Mouse (Mus musculus) MEL (cell line): Measurements from ENCODE around the gene Ing3. TPM values are rescaled to one million over a fixed set of nuclear protein-coding genes. Genes with fewer than 3 reads are reported as not detected.

ENCODE experiments used
- DNase-seq: peaks from one replicate; pipeline ENCODE4 v3.0.0; 2011; ENCODE audit warnings: low read depth, low spot score
- H3K27ac ChIP-seq: 2 replicates; pipeline ENCODE4 v1.5.1; 2012; ENCODE audit warnings: low read depth, mild to moderate bottlenecking, control low read depth, low read length, moderate library complexity; ENCODE audit not compliant: control insufficient read depth
- H3K27me3 ChIP-seq, 2 experiments: fragments of 150-350 bp in 1 of 2; sonication (generic) in 1 of 2; 2 replicates each; pipeline ENCODE4 v1.6.1; 2012; ENCODE audit warnings: low read length in 2 of 2, mild to moderate bottlenecking in 2 of 2, improper control_type of control experiment in 1 of 2, moderate library complexity in 1 of 2; ENCODE audit not compliant: insufficient read depth in 2 of 2, control insufficient read depth in 1 of 2
- H3K36me3 ChIP-seq, 2 experiments: 2 replicates each; pipeline ENCODE4 v1.6.1; 2012 to 2014; ENCODE audit warnings: low read length in 2 of 2, improper control_type of control experiment in 1 of 2, inconsistent platforms in 1 of 2, mild to moderate bottlenecking in 1 of 2; ENCODE audit not compliant: insufficient read depth in 2 of 2, control insufficient read depth in 1 of 2
- H3K4me1 ChIP-seq, 2 experiments: fragments of 150-350 bp in 1 of 2; sonication (generic) in 1 of 2; 2 replicates each; pipeline ENCODE4 v1.6.1; 2012; ENCODE audit warnings: low read length in 2 of 2, improper control_type of control experiment in 1 of 2, mild to moderate bottlenecking in 1 of 2; ENCODE audit not compliant: insufficient read depth in 2 of 2, control insufficient read depth in 1 of 2
- H3K4me3 ChIP-seq, 2 experiments: fragments of 150-350 bp in 1 of 2; sonication (generic) in 1 of 2; 2 replicates each; pipeline ENCODE4 v1.5.1; 2012; ENCODE audit warnings: low read depth in 2 of 2, low read length in 2 of 2, mild to moderate bottlenecking in 2 of 2, moderate library complexity in 2 of 2, control low read depth in 1 of 2, improper control_type of control experiment in 1 of 2; ENCODE audit not compliant: control insufficient read depth in 1 of 2, insufficient read depth in 1 of 2
- H3K79me2 ChIP-seq: 2 replicates; pipeline ENCODE4 v1.6.1; 2012; ENCODE audit warnings: mild to moderate bottlenecking, low read length, moderate library complexity; ENCODE audit not compliant: control insufficient read depth, poor library complexity, insufficient read depth
- H3K9ac ChIP-seq: 2 replicates; pipeline ENCODE4 v1.6.1; 2012; ENCODE audit warnings: low read depth, mild to moderate bottlenecking, control low read depth, low read length, moderate library complexity; ENCODE audit not compliant: control insufficient read depth, poor library complexity, severe bottlenecking
- H3K9me3 ChIP-seq: fragments of 150-350 bp; sonication (generic); replicated peaks from 2 replicates; pipeline ENCODE4 v1.6.1; 2012; ENCODE audit warnings: mild to moderate bottlenecking, low read length, improper control_type of control experiment, moderate library complexity; ENCODE audit not compliant: insufficient read depth
- BHLHE40 ChIP-seq: IDR thresholded peaks from 2 replicates; pipeline ENCODE4 v1.6.1; 2012; ENCODE audit warnings: low read depth, mild to moderate bottlenecking, inconsistent platforms, low read length, improper control_type of control experiment, borderline replicate concordance
- CHD1 ChIP-seq: IDR thresholded peaks from 2 replicates; pipeline ENCODE4 v1.6.1; 2012; ENCODE audit warnings: low read depth, mild to moderate bottlenecking, inconsistent platforms, low read length, improper control_type of control experiment
- CHD2 ChIP-seq: IDR thresholded peaks from 2 replicates; pipeline ENCODE4 v1.6.1; 2011; ENCODE audit warnings: low read length, improper control_type of control experiment
- CTCF ChIP-seq, 3 experiments: IDR thresholded peaks in 2 of 3; conservative IDR thresholded peaks in 1 of 3; 2 replicates each; pipeline ENCODE4 v1.5.1; 2011 to 2012; ENCODE audit warnings: low read length in 3 of 3, low read depth in 2 of 3, mild to moderate bottlenecking in 2 of 3, improper control_type of control experiment in 1 of 3, inconsistent platforms in 1 of 3, mixed read lengths in 1 of 3, moderate library complexity in 1 of 3; ENCODE audit not compliant: control insufficient read depth in 1 of 3, insufficient read depth in 1 of 3, poor library complexity in 1 of 3, severe bottlenecking in 1 of 3
- ELF1 ChIP-seq: IDR thresholded peaks from 2 replicates; pipeline ENCODE4 v1.6.1; 2014; ENCODE audit warnings: low read depth, mild to moderate bottlenecking, inconsistent platforms, low read length, improper control_type of control experiment, moderate library complexity
- EP300 ChIP-seq, 2 experiments: IDR thresholded peaks; 2 replicates each; pipeline ENCODE4 v1.6.1; 2011; ENCODE audit warnings: improper control_type of control experiment in 2 of 2, low read length in 2 of 2, low read depth in 1 of 2, mild to moderate bottlenecking in 1 of 2
- ETS1 ChIP-seq: IDR thresholded peaks from 2 replicates; pipeline ENCODE4 v1.6.1; 2012; ENCODE audit warnings: low read depth, mild to moderate bottlenecking, inconsistent platforms, low read length, improper control_type of control experiment, moderate library complexity
- GABPA ChIP-seq: IDR thresholded peaks from 2 replicates; pipeline ENCODE4 v1.6.1; 2012; ENCODE audit warnings: low read depth, mild to moderate bottlenecking, inconsistent platforms, low read length, improper control_type of control experiment, moderate library complexity
- GATA1 ChIP-seq: IDR thresholded peaks from 2 replicates; pipeline ENCODE4 v1.6.1; 2011; ENCODE audit warnings: low read depth, low read length, improper control_type of control experiment
- KAT2A ChIP-seq: conservative IDR thresholded peaks from 2 replicates; pipeline ENCODE4 v1.6.1; 2012; ENCODE audit warnings: low read depth, low read length, improper control_type of control experiment, inconsistent platforms
- MAFK ChIP-seq: IDR thresholded peaks from 2 replicates; pipeline ENCODE4 v1.6.1; 2011; ENCODE audit warnings: low read depth, mild to moderate bottlenecking, low read length, improper control_type of control experiment, borderline replicate concordance
- MAX ChIP-seq: IDR thresholded peaks from 2 replicates; pipeline ENCODE4 v1.6.1; 2011; ENCODE audit warnings: low read length, improper control_type of control experiment
- MEF2A ChIP-seq: IDR thresholded peaks from 2 replicates; pipeline ENCODE4 v1.6.1; 2014; ENCODE audit warnings: low read depth, mild to moderate bottlenecking, inconsistent platforms, low read length, improper control_type of control experiment; ENCODE audit not compliant: poor library complexity, insufficient replicate concordance, severe bottlenecking; ENCODE audit errors: extremely low read depth
- MXI1 ChIP-seq: IDR thresholded peaks from 2 replicates; pipeline ENCODE4 v1.6.1; 2011; ENCODE audit warnings: mild to moderate bottlenecking, low read depth, low read length, improper control_type of control experiment
- MYC ChIP-seq: IDR thresholded peaks from 2 replicates; pipeline ENCODE4 v1.6.1; 2011; ENCODE audit warnings: low read depth, mild to moderate bottlenecking, low read length, improper control_type of control experiment, moderate library complexity
- NELFE ChIP-seq: IDR thresholded peaks from 2 replicates; pipeline ENCODE4 v1.6.1; 2011; ENCODE audit warnings: low read depth, low read length, improper control_type of control experiment
- NRF1 ChIP-seq: IDR thresholded peaks from 2 replicates; pipeline ENCODE4 v1.6.1; 2014; ENCODE audit warnings: low read depth, mild to moderate bottlenecking, inconsistent platforms, low read length, improper control_type of control experiment, moderate library complexity; ENCODE audit not compliant: poor library complexity, insufficient read depth, severe bottlenecking
- POLR2A ChIP-seq, 2 experiments: IDR thresholded peaks; 2 replicates each; pipeline ENCODE4 v1.6.1; 2011 to 2012; ENCODE audit warnings: low read length in 2 of 2, mild to moderate bottlenecking in 2 of 2, control low read depth in 1 of 2, improper control_type of control experiment in 1 of 2, low read depth in 1 of 2, moderate library complexity in 1 of 2; ENCODE audit not compliant: control insufficient read depth in 1 of 2, insufficient read depth in 1 of 2, poor library complexity in 1 of 2
- POLR2AphosphoS2 ChIP-seq: IDR thresholded peaks from 2 replicates; pipeline ENCODE4 v1.6.1; 2011; ENCODE audit warnings: low read length, improper control_type of control experiment
- RAD21 ChIP-seq: IDR thresholded peaks from 2 replicates; pipeline ENCODE4 v1.6.1; 2011; ENCODE audit warnings: mild to moderate bottlenecking, low read depth, low read length, improper control_type of control experiment
- TAL1 ChIP-seq: IDR thresholded peaks from 2 replicates; pipeline ENCODE4 v1.6.1; 2012; ENCODE audit warnings: mild to moderate bottlenecking, inconsistent platforms, low read length, moderate library complexity, mixed read lengths
- TCF12 ChIP-seq: IDR thresholded peaks from 2 replicates; pipeline ENCODE4 v1.6.1; 2014; ENCODE audit warnings: low read depth, mild to moderate bottlenecking, inconsistent platforms, low read length, improper control_type of control experiment, moderate library complexity
- USF1 ChIP-seq: IDR thresholded peaks from 2 replicates; pipeline ENCODE4 v1.6.1; 2014; ENCODE audit warnings: low read depth, mild to moderate bottlenecking, inconsistent platforms, low read length, improper control_type of control experiment, moderate library complexity
- ZC3H11A ChIP-seq: IDR thresholded peaks from 2 replicates; pipeline ENCODE4 v1.6.1; 2012; ENCODE audit warnings: low read depth, mild to moderate bottlenecking, inconsistent platforms, low read length, improper control_type of control experiment
- ZKSCAN1 ChIP-seq: IDR thresholded peaks from 2 replicates; pipeline ENCODE4 v1.6.1; 2012; ENCODE audit warnings: low read depth, mild to moderate bottlenecking, inconsistent platforms, low read length, improper control_type of control experiment, moderate library complexity
- ZMIZ1 ChIP-seq: IDR thresholded peaks from 2 replicates; pipeline ENCODE4 v1.6.1; 2012; ENCODE audit warnings: low read depth, mild to moderate bottlenecking, inconsistent platforms, low read length, improper control_type of control experiment, moderate library complexity
- ZNF384 ChIP-seq: IDR thresholded peaks from 2 replicates; pipeline ENCODE4 v1.6.1; 2012; ENCODE audit warnings: low read depth, mild to moderate bottlenecking, inconsistent platforms, low read length, improper control_type of control experiment
- polyA plus RNA-seq, 2 experiments: library from polyadenylated mRNA; stranded (reverse) in 1 of 2; unstranded in 1 of 2; fragments of >175 nt in 1 of 2; fragments of >200 nt in 1 of 2; gene quantifications; 2 replicates each; pipeline versions ENCODE4 v1.2.1 to v1.2.4; 2012; ENCODE audit warnings: low replicate concordance in 2 of 2, low read depth in 1 of 2; ENCODE audit not compliant: insufficient read length in 2 of 2, insufficient read depth in 1 of 2, missing spikeins in 1 of 2
- total RNA-seq: library from RNA; depleted of rRNA; stranded (reverse); fragments of 300-350 nt; gene quantifications from 2 replicates; pipeline ENCODE4 v1.2.3, GENCODE M21; 2012

Gene Ing3
- total and polyA plus RNA-seq, 3 experiments, result 13.4 to 16.5 TPM; not detected in 1

DNA sequence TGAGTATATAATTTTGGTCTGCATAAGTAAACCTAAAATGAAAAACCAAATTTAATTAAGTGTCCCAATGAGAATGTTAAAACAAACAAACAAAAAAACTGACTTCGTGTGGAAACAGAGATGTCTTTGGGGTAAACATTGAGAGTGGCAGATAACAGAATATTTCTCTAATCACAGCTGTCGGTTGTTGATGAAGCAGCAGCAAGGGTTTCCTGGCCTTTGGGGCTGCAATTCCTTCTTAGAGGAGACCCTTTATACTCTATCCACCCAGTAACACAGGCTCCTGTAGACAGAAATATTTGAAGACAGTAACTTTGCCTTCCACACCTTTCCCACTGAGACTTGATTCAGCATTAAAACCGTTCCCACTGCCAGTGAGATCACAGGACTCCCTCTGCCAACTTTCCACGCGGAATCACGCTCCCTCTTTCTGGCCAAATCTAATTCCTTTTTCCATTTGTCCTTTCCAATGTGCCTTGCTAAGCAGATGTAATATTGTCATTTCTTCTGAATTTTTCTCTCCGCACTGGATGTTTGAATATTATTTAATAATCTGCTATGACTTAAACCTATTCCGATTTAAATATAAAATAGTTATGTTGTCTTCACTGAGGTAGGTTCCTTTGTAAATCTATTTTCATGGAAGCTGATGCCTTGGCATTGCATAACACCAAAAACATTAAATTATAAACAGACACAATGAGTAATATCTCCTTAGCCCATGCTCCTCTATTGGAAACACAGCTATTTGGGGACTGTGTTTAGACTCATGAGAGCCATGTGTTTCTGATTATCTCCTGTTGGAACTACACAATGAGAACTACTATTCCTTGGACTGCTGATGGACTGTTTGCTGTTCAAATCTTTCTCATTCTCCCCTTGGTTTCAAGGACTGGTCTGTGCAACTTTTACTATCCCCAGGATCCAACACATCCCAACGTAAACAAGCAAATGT, 41.1 kb downstream of the Ing3 start:
- Histone ChIP-seq H3K4me1 (no peaks in the 10 kb centered on the region), H3K36me3 (no peaks in the 10 kb centered on the region), H3K9ac (no peak overlapping the region), H3K27me3 (no peaks in the 10 kb centered on the region), H3K79me2 (no peaks in the 10 kb centered on the region), H3K9me3 (no peaks in the 10 kb centered on the region), H3K4me3 (no peak overlapping the region), H3K27ac (no peak overlapping the region)
- TF ChIP-seq RAD21 (no peak), ZC3H11A (no peak), ELF1 (no peak), ZMIZ1 (no peak), POLR2AphosphoS2 (no peak), BHLHE40 (no peak), MAFK (no peak), GATA1 (no peak), USF1 (no peak), NELFE (no peak), CTCF (IDR thresholded peaks at IDR 0.05 in 2 of 3, conservative IDR thresholded peaks at IDR 0.05 in 1 of 3; ENCODE audit: control insufficient read depth in 1 of 3, insufficient read depth in 1 of 3, low read depth in 2 of 3, low read length in 3 of 3, poor library complexity in 1 of 3, severe bottlenecking in 1 of 3) (no peak), CHD2 (no peak), MYC (no peak)
- DNase-seq, result no peak

DNA sequence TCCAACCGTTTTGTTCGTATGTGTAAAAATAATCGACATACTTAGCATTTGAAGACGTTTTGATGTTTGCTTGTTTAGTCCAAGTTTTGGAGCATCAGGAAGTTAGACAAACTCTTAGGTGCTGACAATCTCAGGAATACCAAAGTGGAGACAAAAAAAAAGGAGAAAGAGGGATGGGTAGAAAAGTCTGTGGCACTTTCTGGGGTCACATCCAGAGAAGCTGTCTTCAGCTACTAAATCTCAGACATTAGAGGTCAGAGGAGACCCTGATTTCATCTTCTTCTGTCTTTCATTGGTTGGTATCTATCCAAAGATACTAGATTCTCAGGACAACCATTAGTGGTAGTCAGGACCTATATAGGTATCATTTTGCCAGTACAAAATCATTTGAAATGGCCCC, 41.8 kb downstream of the Ing3 start:
- Histone ChIP-seq H3K9ac (no peak overlapping the region), H3K4me1 (no peaks in the 10 kb centered on the region), H3K27me3 (no peaks in the 10 kb centered on the region), H3K4me3 (no peak overlapping the region), H3K9me3 (no peaks in the 10 kb centered on the region), H3K36me3 (no peaks in the 10 kb centered on the region), H3K79me2 (no peaks in the 10 kb centered on the region), H3K27ac (no peak overlapping the region)
- DNase-seq, result no peak
- TF ChIP-seq GABPA (no peak), ZNF384 (no peak), EP300 (IDR thresholded peaks at IDR 0.05; ENCODE audit: low read depth in 1 of 2, low read length in 2 of 2) (no peak), USF1 (no peak), MXI1 (no peak), NRF1 (no peak), KAT2A (no peak), MAX (no peak), TCF12 (no peak), TAL1 (no peak), GATA1 (no peak), CHD1 (no peak), BHLHE40 (no peak), POLR2A (IDR thresholded peaks at IDR 0.05; ENCODE audit: control insufficient read depth in 1 of 2, insufficient read depth in 1 of 2, low read depth in 1 of 2, low read length in 2 of 2, poor library complexity in 1 of 2) (no peak), ETS1 (no peak), ZKSCAN1 (no peak), MEF2A (no peak), NELFE (no peak), ELF1 (no peak)
